Mouse (Mus musculus): Measurements from ENCODE around the gene Clec16a.

Clec16a gene

GRCm38 (mm10) chr16:10788271-10788670, 243.1 kb downstream of the Clec16a start, which contains the start of gene Tnp2:
Tnp2 (minus strand) TSS chr16:10788660.
- DNase-seq (ENCODE audit: low read depth), result no peak

- no peak for DNase-seq (ENCODE audit: low read depth)
Measured at GRCm38 (mm10) chr16:10788866-10789265, 243.7 kb downstream of the Clec16a start.

GRCm38 (mm10) chr16:10790702-10791101, 245.6 kb downstream of the Clec16a start, which contains the start of gene Prm3:
Prm3 (minus strand) TSS chr16:10790914.
- no peak for DNase-seq (ENCODE audit: low read depth)

Data from c-Kit-positive CD71-positive TER-119-negative erythroid progenitor cells, embryonic 14.5 days (primary cell).